Mouse (Mus musculus) stomach, postnatal 0 days (tissue): ENCODE data around the gene Cyp27b1. TPM values are rescaled to one million over a fixed set of nuclear protein-coding genes. Genes with fewer than 3 reads are reported as not detected.

Source experiments
- ATAC-seq: fragments of 200-750 bp; cut with Nextera tagmentation; 2 replicates; pipeline ENCODE4 v1.8.0; 2017; ENCODE audit not compliant: low FRiP score, low TSS enrichment
- DNase-seq: peaks from one replicate; pipeline ENCODE4 v3.0.0-alpha.2; 2016; ENCODE audit warnings: low spot score
- H3K27ac ChIP-seq: fragments of 300-500 bp; sonication (generic); replicated peaks from 2 replicates; pipeline ENCODE4 v1.5.1; 2014; ENCODE audit warnings: mild to moderate bottlenecking, control low read depth
- H3K27me3 ChIP-seq: fragments of 300-500 bp; sonication (generic); 2 replicates; pipeline ENCODE4 v1.6.1; 2014; ENCODE audit warnings: low read length; ENCODE audit not compliant: control insufficient read depth, insufficient read depth
- H3K36me3 ChIP-seq: fragments of 300-500 bp; sonication (generic); 2 replicates; pipeline ENCODE4 v1.6.1; 2014; ENCODE audit warnings: low read length, mixed read lengths; ENCODE audit not compliant: control insufficient read depth, insufficient read depth
- H3K4me1 ChIP-seq: fragments of 300-500 bp; sonication (generic); replicated peaks from 2 replicates; pipeline ENCODE4 v1.6.1; 2014; ENCODE audit warnings: antibody characterized with exemption; ENCODE audit not compliant: control insufficient read depth, insufficient read depth
- H3K4me2 ChIP-seq: fragments of 300-500 bp; sonication (generic); replicated peaks from 2 replicates; pipeline ENCODE4 v1.6.1; 2014; ENCODE audit warnings: low read depth, mild to moderate bottlenecking, control low read depth, moderate library complexity
- H3K4me3 ChIP-seq: fragments of 300-500 bp; sonication (generic); 2 replicates; pipeline ENCODE4 v1.5.1; 2014; ENCODE audit warnings: low read depth, low read length, control low read depth
- H3K9ac ChIP-seq: fragments of 300-500 bp; sonication (generic); 2 replicates; pipeline ENCODE4 v1.6.1; 2014; ENCODE audit warnings: mild to moderate bottlenecking, low read length, control low read depth, mixed read lengths
- H3K9me3 ChIP-seq: fragments of 300-500 bp; sonication (generic); 2 replicates; pipeline ENCODE4 v1.6.1; 2016; ENCODE audit warnings: low read length; ENCODE audit not compliant: control insufficient read depth
- CTCF ChIP-seq: IDR thresholded peaks from 2 replicates; pipeline ENCODE4 v1.5.1; 2016; ENCODE audit warnings: antibody characterized with exemption, low read depth, mild to moderate bottlenecking, moderate library complexity
- EP300 ChIP-seq: optimal IDR thresholded peaks from 2 replicates; pipeline ENCODE3; 2016; ENCODE audit warnings: antibody characterized with exemption
- WGBS: fragments of 180-500 bp; shearing (Covaris S2); extraction: QIAGEN DNeasy Blood & Tissue Kit; methylation state at CpG from one replicate; pipeline ENCODE4 v1.1.7; 2014; 5-methylcytosine and 5-hydroxymethylcytosine counted together
- polyA plus RNA-seq: library from polyadenylated mRNA; unstranded; fragments of >200 nt; fragmentation: Nextera tagmentation; extraction: Ambion mirVana; gene quantifications from 2 replicates; pipeline ENCODE4 v1.2.1, GENCODE M21; 2015

Cyp27b1 gene
- polyA plus RNA-seq, result 0.13 TPM in 1 of 2 replicates, not detected in the other

DNA sequence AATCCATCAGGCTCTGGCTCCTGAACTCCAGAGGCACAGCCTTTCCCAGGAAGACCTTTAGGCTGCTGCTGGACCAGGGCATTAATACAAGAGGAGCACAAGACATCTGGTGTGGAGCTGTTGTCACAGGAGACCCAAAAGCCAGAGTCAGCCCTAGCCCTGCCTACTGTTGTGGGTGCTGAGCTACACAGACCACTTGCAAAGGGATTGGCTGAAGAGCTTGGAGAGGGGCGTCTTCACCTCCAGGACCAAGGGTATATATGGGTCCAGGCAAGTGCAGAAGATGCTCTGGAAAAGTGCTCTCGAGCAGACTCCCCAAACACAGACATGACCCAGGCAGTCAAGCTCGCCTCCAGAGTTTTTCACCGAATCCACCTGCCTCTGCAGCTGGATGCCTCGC is at the start of gene Cyp27b1:
Cyp27b1 (plus strand) TSS at position 297 of the 400 bp plus-strand sequence.
- H3K4me2 ChIP-seq, result peak within 1 kb of the TSS; percentile 55
- H3K27me3 ChIP-seq, result peaks cover 4% of the 10 kb centered on the region; the same call in 1 of the 2 replicates
- no peak for ATAC-seq
- no peaks in the 10 kb centered on the region for H3K9me3 ChIP-seq
- WGBS, result 26% methylated on average over 5 of the region's 5 CpGs
- no peak within 1 kb of the TSS for H3K27ac ChIP-seq
- H3K9ac ChIP-seq, result no peak within 1 kb of the TSS
- no peaks in the 10 kb centered on the region for H3K36me3 ChIP-seq
- peaks cover 5% of the 10 kb centered on the region; the same call in 1 of the 2 replicates for H3K4me1 ChIP-seq
- no peak for DNase-seq
- TF ChIP-seq CTCF (no peak), EP300 (no peak)
- H3K4me3 ChIP-seq, result peak within 1 kb of the TSS; percentile 28

DNA sequence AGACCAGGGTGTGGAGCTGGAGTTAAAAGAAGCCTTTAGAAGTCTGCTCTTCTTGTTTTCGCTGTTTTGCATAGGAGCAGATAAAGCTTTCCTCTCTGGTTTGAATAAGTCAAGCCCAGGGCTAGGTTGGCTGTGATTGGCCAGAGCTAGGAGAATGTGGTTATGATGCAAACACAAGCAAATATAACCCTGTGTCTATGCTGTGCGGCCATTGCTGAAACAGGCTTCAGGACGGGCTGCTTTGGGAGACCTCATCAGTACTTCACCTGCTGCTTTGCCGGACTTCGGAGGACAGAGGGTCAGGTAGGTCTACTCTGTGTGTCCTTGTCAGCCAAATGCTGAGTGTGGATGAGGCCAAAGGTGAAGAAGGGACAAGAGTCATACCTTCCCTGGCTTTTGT is 47.5 kb upstream of the Cyp27b1 start, which contains the start of gene Avil:
Avil (plus strand) TSS at position 181 of the 400 bp plus-strand sequence.
- ATAC-seq (peak; percentile 41; the same call in 1 of the 2 replicates), DNase-seq (no peak)
- TF ChIP-seq EP300 (no peak), CTCF (no peak)
- Histone ChIP-seq H3K4me2 (0 out of 2 replicates have a peak within 1 kb of the TSS, but pooled peaks have one; percentile 8), H3K9ac (no peak within 1 kb of the TSS), H3K27me3 (no peaks in the 10 kb centered on the region), H3K4me1 (no peaks in the 10 kb centered on the region), H3K27ac (peak within 1 kb of the TSS; percentile 63; the same call in 1 of the 2 replicates), H3K4me3 (no peak within 1 kb of the TSS), H3K9me3 (no peaks in the 10 kb centered on the region), H3K36me3 (peaks cover 20% of the 10 kb centered on the region)
- 77% methylated on average over 5 of the region's 5 CpGs for WGBS

DNA sequence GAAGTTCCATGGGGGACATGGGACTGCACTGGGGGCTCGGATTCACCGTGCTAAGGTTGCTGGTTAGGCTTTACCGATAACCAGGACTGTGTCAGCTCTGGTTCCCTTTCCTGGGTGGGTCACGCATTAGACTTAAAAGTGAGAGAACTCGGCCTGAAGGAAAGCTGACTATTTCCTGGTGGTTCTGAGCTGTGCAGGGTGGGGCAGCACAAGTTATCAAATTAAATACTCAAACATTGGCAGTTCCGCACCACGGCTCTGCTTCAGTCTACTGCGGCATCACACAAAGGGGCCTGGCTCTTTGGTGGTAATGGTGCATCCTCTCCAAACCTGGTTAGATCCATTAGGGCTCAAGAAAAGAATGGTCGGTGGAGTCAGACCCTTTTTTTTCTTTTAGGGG is 46.8 kb upstream of the Cyp27b1 start:
- Histone ChIP-seq H3K9ac (no peak overlapping the region), H3K4me3 (no peak overlapping the region), H3K4me1 (no peaks in the 10 kb centered on the region), H3K27ac (peak overlapping the region; percentile 63; the same call in 1 of the 2 replicates), H3K4me2 (0 out of 2 replicates have a peak overlapping the region, but pooled peaks have one; percentile 8), H3K36me3 (peaks cover 17% of the 10 kb centered on the region), H3K9me3 (no peaks in the 10 kb centered on the region), H3K27me3 (no peaks in the 10 kb centered on the region)
- peak; percentile 55 for DNase-seq
- peak; percentile 63 for ATAC-seq
- 60% methylated on average over 9 of the region's 9 CpGs for WGBS
- no peak for TF ChIP-seq CTCF
- TF ChIP-seq EP300, result no peak

DNA sequence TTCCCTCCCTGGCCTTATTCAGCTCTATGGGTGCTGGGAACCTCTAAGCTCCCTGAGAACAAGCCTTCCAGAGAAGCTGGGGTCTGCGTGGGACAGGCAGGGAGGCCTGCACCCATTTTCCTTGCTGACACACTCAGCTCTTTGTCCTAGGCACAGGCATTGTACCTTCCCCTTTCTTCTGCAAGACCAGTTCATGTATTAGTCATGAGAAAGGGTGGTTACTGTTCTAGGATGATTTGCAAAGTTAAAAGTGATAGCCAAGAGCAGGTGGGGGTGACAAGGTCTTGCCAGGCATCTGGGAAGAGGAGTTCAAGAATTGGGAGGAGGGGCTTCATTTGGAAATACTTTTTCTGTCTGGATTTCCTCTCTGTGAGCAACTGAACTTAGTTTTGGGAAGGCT is 46.0 kb upstream of the Cyp27b1 start:
- TF ChIP-seq EP300, result no peak
- TF ChIP-seq CTCF, result no peak
- WGBS, result 71% methylated on average over 1 of the region's 1 CpGs

DNA sequence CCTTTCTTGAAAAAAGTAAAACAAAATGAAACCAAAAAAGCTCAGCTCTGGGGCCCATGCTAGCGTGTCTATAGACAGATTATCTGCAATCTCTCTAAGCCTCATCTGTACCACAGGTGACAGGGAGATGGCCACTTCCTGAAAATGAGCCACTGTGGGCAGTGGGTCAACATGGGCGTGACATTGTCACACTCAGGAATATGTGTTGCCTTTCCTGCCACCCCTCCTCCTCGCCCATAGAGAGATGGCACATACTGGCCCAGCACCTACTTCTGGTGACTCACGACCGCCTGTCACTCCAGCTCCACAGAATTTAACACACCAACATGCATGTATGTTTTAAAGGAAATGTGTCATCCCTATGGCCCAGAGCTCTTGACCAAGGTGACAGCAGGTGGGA is 45.3 kb upstream of the Cyp27b1 start:
- H3K4me2 ChIP-seq, result no peak overlapping the region
- no peaks in the 10 kb centered on the region for H3K9me3 ChIP-seq
- H3K27me3 ChIP-seq, result no peaks in the 10 kb centered on the region
- H3K36me3 ChIP-seq, result peaks cover 11% of the 10 kb centered on the region
- H3K4me1 ChIP-seq, result no peaks in the 10 kb centered on the region
- ATAC-seq (no peak), DNase-seq (no peak)
- WGBS, result 80% methylated on average over 5 of the region's 5 CpGs
- H3K9ac ChIP-seq, result no peak overlapping the region
- no peak overlapping the region for H3K4me3 ChIP-seq
- H3K27ac ChIP-seq, result no peak overlapping the region
- TF ChIP-seq EP300, result no peak
- TF ChIP-seq CTCF, result no peak

More for the DNA sequence above, 46.0 kb upstream of the Cyp27b1 start:
- H3K4me3 ChIP-seq, result no peak overlapping the region
- H3K27ac ChIP-seq, result no peak overlapping the region
- H3K4me2 ChIP-seq, result no peak overlapping the region
- DNase-seq (no peak), ATAC-seq (no peak)
- no peak overlapping the region for H3K9ac ChIP-seq
- H3K36me3 ChIP-seq, result peaks cover 17% of the 10 kb centered on the region
- H3K9me3 ChIP-seq, result no peaks in the 10 kb centered on the region
- no peaks in the 10 kb centered on the region for H3K27me3 ChIP-seq
- no peaks in the 10 kb centered on the region for H3K4me1 ChIP-seq

DNA sequence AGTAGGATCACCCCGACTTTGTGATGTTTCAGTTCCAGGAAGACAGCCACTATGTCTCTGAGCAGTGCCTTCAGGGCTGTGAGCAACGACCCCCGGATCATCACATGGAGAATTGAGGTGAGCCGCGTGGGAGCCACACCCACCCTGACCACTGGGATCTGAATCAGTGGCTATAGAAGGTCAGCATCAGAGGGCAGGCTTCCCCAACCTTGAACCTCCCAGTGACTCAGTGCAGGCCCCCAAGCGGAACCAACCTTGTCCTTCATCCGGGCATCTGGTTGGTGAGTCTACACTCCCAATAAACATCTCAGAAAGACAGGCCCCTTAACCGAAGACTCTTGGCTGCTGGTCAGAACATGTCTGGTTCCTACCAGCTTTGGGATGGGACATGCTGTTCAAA is 44.7 kb upstream of the Cyp27b1 start:
- Histone ChIP-seq H3K4me2 (no peak overlapping the region), H3K9me3 (no peaks in the 10 kb centered on the region), H3K27ac (no peak overlapping the region), H3K36me3 (peaks cover 5% of the 10 kb centered on the region), H3K9ac (no peak overlapping the region), H3K4me3 (no peak overlapping the region), H3K4me1 (no peaks in the 10 kb centered on the region), H3K27me3 (no peaks in the 10 kb centered on the region)
- WGBS, result 80% methylated on average over 8 of the region's 8 CpGs
- TF ChIP-seq CTCF, result no peak
- TF ChIP-seq EP300, result no peak
- DNase-seq (no peak), ATAC-seq (no peak)
